Mouse (Mus musculus) E14TG2a.4 (cell line): ENCODE data around the gene Fam72a.

Experiments used
- CTCF ChIP-seq: conservative IDR thresholded peaks from 2 replicates; pipeline ENCODE4 v1.5.1; 2014; ENCODE audit warnings: low read length
- NANOG ChIP-seq: IDR thresholded peaks from 2 replicates; pipeline ENCODE4 v1.6.1; 2014; ENCODE audit warnings: borderline replicate concordance, low read length, mixed read lengths

GRCm38 (mm10) chr1:131525586-131526271, 2.0 kb upstream of the Fam72a start:
- TF ChIP-seq CTCF (no peak), NANOG (no peak)
